ENCODE assay signal across 9 mouse cellular contexts in genomic region chr12:37450366-37451156, GRCm38 (mm10).
DNase-seq lines count a peak whose midpoint lies in the region; ATAC-seq and TF ChIP-seq lines count a peak whose summit lies in the region.
"Had no signal": no experiment of that assay in that cellular context is flagged by ENCODE, and none has a peak within 500 bp of the region (broad histone marks: within the 10 kb centered on the region; RNA-seq: fewer than 3 reads in every experiment).

No protein-coding gene starts in this region.

- WGBS in thymus, adult 2 months = 19% methylated on average over 6 of the region's 6 CpGs
- WGBS in forebrain, embryonic 13.5 days = 16% methylated on average over 6 of the region's 6 CpGs
- 13% methylated on average over 6 of the region's 6 CpGs for WGBS in kidney, postnatal 0 days
- WGBS in limb, embryonic 14.5 days = 11% methylated on average over 6 of the region's 6 CpGs

- TF ChIP-seq POLR2A in thymus, adult 2 months (IDR thresholded peaks at IDR 0.05; ENCODE audit: control insufficient read depth, extremely low read depth, insufficient read depth, low read length, poor library complexity) = no peak
- TF ChIP-seq POLR2A in limb, embryonic 14.5 days (IDR thresholded peaks at IDR 0.05; ENCODE audit: borderline replicate concordance, extremely low read depth, insufficient read depth, insufficient read length) = no peak

- no peaks in the 10 kb centered on the region for H3K4me1 ChIP-seq in thymus, adult 2 months (replicated peaks; ENCODE audit: control insufficient read depth, insufficient read depth, low read length)
- H3K4me1 ChIP-seq in forebrain, embryonic 13.5 days = peaks cover 6% of the 10 kb centered on the region; the same call in 1 of the 2 replicates
- no peaks in the 10 kb centered on the region for H3K4me1 ChIP-seq in kidney, postnatal 0 days (replicated peaks; ENCODE audit: insufficient read depth, low read length)
- peaks cover 6% of the 10 kb centered on the region; the same call in 1 of the 2 replicates for H3K4me1 ChIP-seq in limb, embryonic 14.5 days (ENCODE audit: control insufficient read depth, insufficient read depth, low read length)

- no peak overlapping the region for H3K9ac ChIP-seq in forebrain, embryonic 13.5 days
- no peak overlapping the region for H3K9ac ChIP-seq in kidney, postnatal 0 days (ENCODE audit: low read depth, low read length)
- no peak overlapping the region for H3K9ac ChIP-seq in limb, embryonic 14.5 days (ENCODE audit: low read depth, low read length, severe bottlenecking)

- H3K27ac ChIP-seq in thymus, adult 2 months (ENCODE audit: control insufficient read depth, insufficient read depth, low read length) = no peak overlapping the region
- no peak overlapping the region for H3K27ac ChIP-seq in forebrain, embryonic 13.5 days
- H3K27ac ChIP-seq in kidney, postnatal 0 days = no peak overlapping the region
- H3K27ac ChIP-seq in limb, embryonic 14.5 days (replicated peaks; ENCODE audit: low read depth, low read length) = no peak overlapping the region

- no peaks in the 10 kb centered on the region for H3K9me3 ChIP-seq in forebrain, embryonic 13.5 days (replicated peaks)
- H3K9me3 ChIP-seq in kidney, postnatal 0 days (replicated peaks; ENCODE audit: low read length) = no peaks in the 10 kb centered on the region
- H3K9me3 ChIP-seq in limb, embryonic 14.5 days (ENCODE audit: control insufficient read depth, low read length) = no peaks in the 10 kb centered on the region

- TF ChIP-seq CTCF in thymus, adult 2 months (IDR thresholded peaks at IDR 0.05; ENCODE audit: borderline replicate concordance, control insufficient read depth, extremely low read depth, insufficient read depth, low read length, poor library complexity) = no peak
- TF ChIP-seq CTCF in kidney, postnatal 0 days (IDR thresholded peaks at IDR 0.05; ENCODE audit: low read depth) = peak; percentile 91

- no peak overlapping the region for H3K4me3 ChIP-seq in thymus, adult 2 months (ENCODE audit: control insufficient read depth, insufficient read depth, low read length)
- H3K4me3 ChIP-seq in forebrain, embryonic 13.5 days = no peak overlapping the region
- H3K4me3 ChIP-seq in kidney, postnatal 0 days (replicated peaks; ENCODE audit: low read depth, low read length) = no peak overlapping the region
- H3K4me3 ChIP-seq in limb, embryonic 14.5 days (replicated peaks; ENCODE audit: low read length) = no peak overlapping the region
- H3K4me3 ChIP-seq: erythroblast, embryonic 14.5 days had no signal

- H3K36me3 ChIP-seq in thymus, adult 2 months (ENCODE audit: control insufficient read depth, insufficient read depth, low read length) = no peaks in the 10 kb centered on the region
- no peaks in the 10 kb centered on the region for H3K36me3 ChIP-seq in forebrain, embryonic 13.5 days (ENCODE audit: poor library complexity, severe bottlenecking)
- no peaks in the 10 kb centered on the region for H3K36me3 ChIP-seq in kidney, postnatal 0 days (ENCODE audit: insufficient read depth, low read length)
- H3K36me3 ChIP-seq in limb, embryonic 14.5 days (ENCODE audit: control insufficient read depth, insufficient read depth, low read length) = no peaks in the 10 kb centered on the region

- no peaks in the 10 kb centered on the region for H3K27me3 ChIP-seq in thymus, adult 2 months (ENCODE audit: control insufficient read depth, insufficient read depth, low read length)
- no peaks in the 10 kb centered on the region for H3K27me3 ChIP-seq in forebrain, embryonic 13.5 days
- no peaks in the 10 kb centered on the region for H3K27me3 ChIP-seq in kidney, postnatal 0 days (ENCODE audit: insufficient read depth, low read length)
- H3K27me3 ChIP-seq in limb, embryonic 14.5 days (ENCODE audit: control insufficient read depth, insufficient read depth, low read length) = no peaks in the 10 kb centered on the region

- H3K4me2 ChIP-seq in forebrain, embryonic 13.5 days = no peak overlapping the region
- H3K4me2 ChIP-seq in kidney, postnatal 0 days (ENCODE audit: low read length) = no peak overlapping the region
- no peak overlapping the region for H3K4me2 ChIP-seq in limb, embryonic 14.5 days (replicated peaks; ENCODE audit: low read depth, low read length, severe bottlenecking)

- DNase-seq in thymus, adult 2 months = peak; percentile 27
- no peak for DNase-seq in thymus, adult 18-20 months
- DNase-seq in c-Kit-positive CD71-negative TER-119-negative erythroid progenitor cells, embryonic 14.5 days (ENCODE audit: low read depth) = peak; percentile 20
- DNase-seq in kidney, postnatal 0 days (ENCODE audit: low spot score) = peak; percentile 86
- DNase-seq in limb, embryonic 14.5 days (ENCODE audit: low spot score) = peak; percentile 94
- DNase-seq in retina, embryonic 14.5 days (ENCODE audit: low spot score) = peak; percentile 87
- DNase-seq in T-cell, adult 2 months (ENCODE audit: low spot score) = no peak

- ATAC-seq in forebrain, embryonic 13.5 days = peak; percentile 88
- no peak for ATAC-seq in kidney, postnatal 0 days (replicated peaks; ENCODE audit: low FRiP score, low read depth)
- no peak for ATAC-seq in limb, embryonic 14.5 days (ENCODE audit: low FRiP score, low read depth)

Comparison
In these comparisons a context has a peak if more than half of its experiments do, and no peak if none do; other contexts are left out.
1. DNase-seq: peak in thymus, adult 2 months (single experiment), c-Kit-positive CD71-negative TER-119-negative erythroid progenitor cells, embryonic 14.5 days (single experiment), kidney, postnatal 0 days (single experiment), limb, embryonic 14.5 days (single experiment) and retina, embryonic 14.5 days (single experiment); none in thymus, adult 18-20 months (0 of 2) and T-cell, adult 2 months (single experiment).